Mouse (Mus musculus): ENCODE measurements around the gene Mmaa. TPM values are rescaled to one million over a fixed set of nuclear protein-coding genes. Genes with fewer than 3 reads are reported as not detected.

Mmaa gene
- polyA plus RNA-seq, 2 experiments, result 15.7 to 16.9 TPM

DNA sequence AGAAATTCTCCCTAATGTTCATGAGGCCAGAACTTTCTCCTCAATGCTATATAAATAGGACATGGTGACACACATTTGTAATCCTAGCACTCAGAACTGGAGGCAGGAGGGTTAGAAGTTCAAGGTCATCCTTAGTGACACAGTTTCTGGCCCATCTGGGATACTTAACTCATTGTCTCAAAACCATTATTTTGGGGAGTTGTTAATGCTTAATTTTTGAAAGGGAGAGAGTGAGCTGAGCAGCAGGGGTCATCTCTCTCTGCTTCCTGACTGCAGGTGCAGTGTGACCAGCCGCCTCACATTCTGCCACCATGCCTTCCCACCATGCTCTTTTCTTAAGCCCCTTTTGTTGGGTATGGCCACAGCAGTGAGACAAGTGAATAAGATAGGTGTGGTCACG, 36.8 kb upstream of the Mmaa start:
- Histone ChIP-seq H3K4me2 (replicated peaks; ENCODE audit: low read depth, low read length, severe bottlenecking) (no peak overlapping the region), H3K27ac (replicated peaks; ENCODE audit: low read depth, low read length) (no peak overlapping the region), H3K4me3 (replicated peaks; ENCODE audit: low read length) (no peak overlapping the region), H3K27me3 (ENCODE audit: control insufficient read depth, insufficient read depth, low read length) (no peaks in the 10 kb centered on the region), H3K9ac (ENCODE audit: low read depth, low read length, severe bottlenecking) (no peak overlapping the region), H3K4me1 (ENCODE audit: control insufficient read depth, insufficient read depth, low read length) (no peaks in the 10 kb centered on the region), H3K36me3 (ENCODE audit: control insufficient read depth, insufficient read depth, low read length) (no peaks in the 10 kb centered on the region), H3K9me3 (ENCODE audit: control insufficient read depth, low read length) (no peaks in the 10 kb centered on the region)
- ATAC-seq (ENCODE audit: low FRiP score, low read depth) (no peak), DNase-seq (ENCODE audit: low spot score) (no peak)
- no peak for TF ChIP-seq POLR2A (IDR thresholded peaks at IDR 0.05; ENCODE audit: borderline replicate concordance, extremely low read depth, insufficient read depth, insufficient read length)
- 94% methylated on average over 2 of the region's 2 CpGs for WGBS

DNA sequence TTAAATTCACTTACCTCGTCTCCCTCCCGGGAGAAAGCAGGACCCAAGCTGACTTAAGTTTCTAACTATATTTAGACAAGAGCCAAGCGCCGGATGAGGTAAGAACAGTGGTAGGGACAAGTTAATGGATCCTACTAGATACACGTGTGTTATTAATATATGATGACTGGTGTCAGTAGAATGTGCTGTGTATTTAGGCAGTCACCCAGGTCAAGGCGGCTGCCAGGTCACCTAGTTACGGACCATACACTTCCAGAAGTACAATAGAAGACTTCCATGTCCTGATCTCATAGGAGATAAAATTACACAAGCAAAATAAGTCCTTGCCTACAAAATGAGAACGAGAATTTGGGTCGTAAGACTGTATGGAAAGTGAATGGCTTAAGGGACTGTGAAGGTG, 36.3 kb upstream of the Mmaa start:
- TF ChIP-seq POLR2A (IDR thresholded peaks at IDR 0.05; ENCODE audit: borderline replicate concordance, extremely low read depth, insufficient read depth, insufficient read length), result no peak
- no peak overlapping the region for H3K27ac ChIP-seq (replicated peaks; ENCODE audit: low read depth, low read length)
- H3K4me1 ChIP-seq (ENCODE audit: control insufficient read depth, insufficient read depth, low read length), result no peaks in the 10 kb centered on the region
- ATAC-seq (ENCODE audit: low FRiP score, low read depth), result no peak
- no peaks in the 10 kb centered on the region for H3K36me3 ChIP-seq (ENCODE audit: control insufficient read depth, insufficient read depth, low read length)
- no peaks in the 10 kb centered on the region for H3K27me3 ChIP-seq (ENCODE audit: control insufficient read depth, insufficient read depth, low read length)
- no peak for DNase-seq (ENCODE audit: low spot score)
- H3K9me3 ChIP-seq (ENCODE audit: control insufficient read depth, low read length), result no peaks in the 10 kb centered on the region
- WGBS, result 60% methylated on average over 9 of the region's 9 CpGs
- H3K4me3 ChIP-seq (replicated peaks; ENCODE audit: low read length), result no peak overlapping the region
- H3K4me2 ChIP-seq (replicated peaks; ENCODE audit: low read depth, low read length, severe bottlenecking), result no peak overlapping the region
- H3K9ac ChIP-seq (ENCODE audit: low read depth, low read length, severe bottlenecking), result no peak overlapping the region

DNA sequence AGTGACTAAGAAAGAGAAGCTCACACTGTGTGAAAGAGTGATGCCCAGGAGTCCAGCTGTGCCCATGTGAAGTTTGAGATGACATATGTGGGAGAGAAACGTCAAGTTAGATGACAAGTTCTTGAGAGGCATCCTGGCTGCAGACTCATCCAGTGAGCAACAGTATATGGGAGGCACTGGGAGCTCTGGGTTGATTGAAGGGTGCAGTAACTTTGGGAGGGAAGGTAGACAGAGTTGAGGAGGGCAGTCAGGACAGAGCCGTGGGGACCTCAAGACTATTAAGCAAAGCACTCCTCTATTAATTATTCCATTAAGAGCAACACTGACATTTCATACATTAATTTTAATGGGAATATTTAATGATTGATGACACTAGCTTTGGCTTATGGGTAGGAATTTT, 35.0 kb upstream of the Mmaa start:
- Histone ChIP-seq H3K9me3 (ENCODE audit: control insufficient read depth, low read length) (no peaks in the 10 kb centered on the region), H3K27ac (replicated peaks; ENCODE audit: low read depth, low read length) (no peak overlapping the region), H3K36me3 (ENCODE audit: control insufficient read depth, insufficient read depth, low read length) (no peaks in the 10 kb centered on the region), H3K4me2 (replicated peaks; ENCODE audit: low read depth, low read length, severe bottlenecking) (no peak overlapping the region), H3K4me3 (replicated peaks; ENCODE audit: low read length) (no peak overlapping the region), H3K4me1 (ENCODE audit: control insufficient read depth, insufficient read depth, low read length) (0 out of 2 replicates have a peak, but pooled peaks cover 1% of the 10 kb centered on the region), H3K27me3 (ENCODE audit: control insufficient read depth, insufficient read depth, low read length) (no peaks in the 10 kb centered on the region), H3K9ac (ENCODE audit: low read depth, low read length, severe bottlenecking) (no peak overlapping the region)
- 75% methylated on average over 2 of the region's 2 CpGs for WGBS
- TF ChIP-seq POLR2A (IDR thresholded peaks at IDR 0.05; ENCODE audit: borderline replicate concordance, extremely low read depth, insufficient read depth, insufficient read length), result no peak
- ATAC-seq (ENCODE audit: low FRiP score, low read depth) (no peak), DNase-seq (ENCODE audit: low spot score) (no peak)

GRCm38 (mm10) chr8:79329182-79329581, 34.4 kb upstream of the Mmaa start:
- Histone ChIP-seq H3K4me3 (replicated peaks; ENCODE audit: low read length) (no peak overlapping the region), H3K36me3 (ENCODE audit: control insufficient read depth, insufficient read depth, low read length) (no peaks in the 10 kb centered on the region), H3K27me3 (ENCODE audit: control insufficient read depth, insufficient read depth, low read length) (no peaks in the 10 kb centered on the region), H3K27ac (replicated peaks; ENCODE audit: low read depth, low read length) (no peak overlapping the region), H3K9me3 (ENCODE audit: control insufficient read depth, low read length) (no peaks in the 10 kb centered on the region), H3K4me1 (ENCODE audit: control insufficient read depth, insufficient read depth, low read length) (peaks cover 3% of the 10 kb centered on the region; the same call in 1 of the 2 replicates), H3K9ac (ENCODE audit: low read depth, low read length, severe bottlenecking) (no peak overlapping the region), H3K4me2 (replicated peaks; ENCODE audit: low read depth, low read length, severe bottlenecking) (no peak overlapping the region)
- no peak for TF ChIP-seq POLR2A (IDR thresholded peaks at IDR 0.05; ENCODE audit: borderline replicate concordance, extremely low read depth, insufficient read depth, insufficient read length)
- 79% methylated on average over 4 of the region's 4 CpGs for WGBS
- no peak for ATAC-seq (ENCODE audit: low FRiP score, low read depth)
- no peak for DNase-seq (ENCODE audit: low spot score)

- Histone ChIP-seq H3K27ac (replicated peaks; ENCODE audit: low read depth, low read length) (no peak overlapping the region), H3K4me1 (ENCODE audit: control insufficient read depth, insufficient read depth, low read length) (peaks cover 5% of the 10 kb centered on the region; the same call in 1 of the 2 replicates), H3K4me3 (replicated peaks; ENCODE audit: low read length) (no peak overlapping the region), H3K36me3 (ENCODE audit: control insufficient read depth, insufficient read depth, low read length) (no peaks in the 10 kb centered on the region), H3K4me2 (replicated peaks; ENCODE audit: low read depth, low read length, severe bottlenecking) (no peak overlapping the region), H3K9ac (ENCODE audit: low read depth, low read length, severe bottlenecking) (no peak overlapping the region), H3K9me3 (ENCODE audit: control insufficient read depth, low read length) (no peaks in the 10 kb centered on the region), H3K27me3 (ENCODE audit: control insufficient read depth, insufficient read depth, low read length) (no peaks in the 10 kb centered on the region)
- ATAC-seq (ENCODE audit: low FRiP score, low read depth) (no peak), DNase-seq (ENCODE audit: low spot score) (no peak)
- TF ChIP-seq POLR2A (IDR thresholded peaks at IDR 0.05; ENCODE audit: borderline replicate concordance, extremely low read depth, insufficient read depth, insufficient read length), result no peak
- 86% methylated on average over 6 of the region's 6 CpGs for WGBS
Observed at GRCm38 (mm10) chr8:79325510-79325909, 30.8 kb upstream of the Mmaa start.

GRCm38 (mm10) chr8:79324928-79325327, 30.2 kb upstream of the Mmaa start:
- DNase-seq (ENCODE audit: low spot score), result no peak
- ATAC-seq (ENCODE audit: low FRiP score, low read depth), result no peak
- Histone ChIP-seq H3K27ac (replicated peaks; ENCODE audit: low read depth, low read length) (no peak overlapping the region), H3K36me3 (ENCODE audit: control insufficient read depth, insufficient read depth, low read length) (no peaks in the 10 kb centered on the region), H3K4me1 (ENCODE audit: control insufficient read depth, insufficient read depth, low read length) (peaks cover 5% of the 10 kb centered on the region; the same call in 1 of the 2 replicates), H3K4me3 (replicated peaks; ENCODE audit: low read length) (no peak overlapping the region), H3K4me2 (replicated peaks; ENCODE audit: low read depth, low read length, severe bottlenecking) (no peak overlapping the region), H3K9ac (ENCODE audit: low read depth, low read length, severe bottlenecking) (no peak overlapping the region), H3K27me3 (ENCODE audit: control insufficient read depth, insufficient read depth, low read length) (no peaks in the 10 kb centered on the region), H3K9me3 (ENCODE audit: control insufficient read depth, low read length) (no peaks in the 10 kb centered on the region)
- WGBS, result 56% methylated on average over 5 of the region's 5 CpGs
- TF ChIP-seq POLR2A (IDR thresholded peaks at IDR 0.05; ENCODE audit: borderline replicate concordance, extremely low read depth, insufficient read depth, insufficient read length), result no peak

Measured in limb, embryonic 14.5 days (tissue).